Mouse (Mus musculus) limb, embryonic 11.5 days (tissue): ENCODE measurements around the gene Plac9a. TPM values are rescaled to one million over a fixed set of nuclear protein-coding genes. Genes with fewer than 3 reads are reported as not detected.
"Not testable (repeated sequence)": the region's sequence is repeated elsewhere in the genome, so short reads cannot be mapped to it uniquely, and the experiment has no call there.

ENCODE experiments used
- ATAC-seq: fragments of 200-750 bp; cut with Nextera tagmentation; 2 replicates; pipeline ENCODE4 v1.8.0; 2017; ENCODE audit warnings: low read depth; ENCODE audit not compliant: insufficient number of reproducible peaks, low FRiP score, low TSS enrichment
- DNase-seq: peaks from one replicate; pipeline ENCODE4 v3.0.0-alpha.2; 2015; ENCODE audit warnings: low spot score
- H3K27ac ChIP-seq: fragments of 300-500 bp; sonication (generic); replicated peaks from 2 replicates; pipeline ENCODE4 v1.5.1; 2014; ENCODE audit warnings: low read depth, mild to moderate bottlenecking, low read length
- H3K27me3 ChIP-seq: fragments of 300-500 bp; sonication (generic); 2 replicates; pipeline ENCODE4 v1.6.1; 2014; ENCODE audit warnings: mild to moderate bottlenecking, low read length, mixed read lengths; ENCODE audit not compliant: control insufficient read depth, insufficient read depth
- H3K36me3 ChIP-seq: fragments of 300-500 bp; sonication (generic); 2 replicates; pipeline ENCODE4 v1.6.1; 2014; ENCODE audit warnings: mild to moderate bottlenecking, low read length, moderate library complexity, mixed read lengths; ENCODE audit not compliant: control insufficient read depth, insufficient read depth
- H3K4me1 ChIP-seq: fragments of 300-500 bp; sonication (generic); 2 replicates; pipeline ENCODE4 v1.6.1; 2014; ENCODE audit warnings: low read length, mixed read lengths; ENCODE audit not compliant: control insufficient read depth, insufficient read depth
- H3K4me2 ChIP-seq: fragments of 300-500 bp; sonication (generic); 2 replicates; pipeline ENCODE4 v1.6.1; 2014; ENCODE audit warnings: low read depth, mild to moderate bottlenecking, moderate library complexity; ENCODE audit not compliant: severe bottlenecking
- H3K4me3 ChIP-seq: fragments of 300-500 bp; sonication (generic); 2 replicates; pipeline ENCODE4 v1.5.1; 2014; ENCODE audit warnings: low read depth, low read length
- H3K9ac ChIP-seq: fragments of 300-500 bp; sonication (generic); 2 replicates; pipeline ENCODE4 v1.6.1; 2014; ENCODE audit warnings: mild to moderate bottlenecking, low read length
- H3K9me3 ChIP-seq: fragments of 300-500 bp; sonication (generic); 2 replicates; pipeline ENCODE4 v1.6.1; 2016; ENCODE audit warnings: low read length; ENCODE audit not compliant: control insufficient read depth
- WGBS: fragments of 180-500 bp; shearing (Covaris S2); extraction: QIAGEN DNeasy Blood & Tissue Kit; methylation state at CpG from one replicate; pipeline ENCODE4 v1.1.7; 2014; 5-methylcytosine and 5-hydroxymethylcytosine counted together
- polyA plus RNA-seq: library from polyadenylated mRNA; unstranded; fragments of >200 nt; fragmentation: Nextera tagmentation; extraction: Ambion mirVana; gene quantifications from 2 replicates; pipeline ENCODE4 v1.2.1, GENCODE M21; 2014

Gene Plac9a
- polyA plus RNA-seq = not detected in 2 replicates

- not testable (repeated sequence) for H3K4me2 ChIP-seq, H3K27ac ChIP-seq, H3K4me1 ChIP-seq, H3K4me3 ChIP-seq, H3K27me3 ChIP-seq, H3K9me3 ChIP-seq, H3K9ac ChIP-seq, H3K36me3 ChIP-seq, DNase-seq, ATAC-seq
- WGBS = no CpG with 5 or more reads among the region's 10 CpGs
Observed at GRCm38 (mm10) chr14:25903000-25903399, at the start of gene Plac9a. Plac9a (minus strand) TSS chr14:25903100.

DNA sequence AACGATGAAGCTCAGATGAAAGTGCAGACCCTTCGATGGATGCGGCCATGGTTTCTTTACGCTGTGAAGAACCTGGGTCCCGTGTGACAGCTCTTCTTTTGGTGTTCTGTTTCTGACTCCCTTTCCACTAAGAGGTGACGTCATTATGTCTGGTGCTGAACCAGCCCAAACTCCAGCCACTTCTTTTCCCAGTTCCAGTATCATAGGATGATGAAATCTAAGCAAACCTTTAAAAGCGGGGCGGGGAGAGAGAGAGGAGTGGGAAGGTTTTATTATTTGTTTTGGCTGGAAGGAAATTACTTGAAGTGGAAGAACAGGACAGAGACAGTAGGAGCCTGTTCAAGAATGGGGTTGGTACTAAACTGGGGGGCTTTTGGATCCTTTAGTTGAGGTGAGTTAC, 35.1 kb upstream of the Plac9a start, which contains the start of gene Cphx1:
Gene Cphx1 (plus strand): TSS at position 301 of the 400 bp plus-strand sequence.
- no CpG with 5 or more reads among the region's 8 CpGs for WGBS
- H3K9ac ChIP-seq = not testable (repeated sequence)

DNA sequence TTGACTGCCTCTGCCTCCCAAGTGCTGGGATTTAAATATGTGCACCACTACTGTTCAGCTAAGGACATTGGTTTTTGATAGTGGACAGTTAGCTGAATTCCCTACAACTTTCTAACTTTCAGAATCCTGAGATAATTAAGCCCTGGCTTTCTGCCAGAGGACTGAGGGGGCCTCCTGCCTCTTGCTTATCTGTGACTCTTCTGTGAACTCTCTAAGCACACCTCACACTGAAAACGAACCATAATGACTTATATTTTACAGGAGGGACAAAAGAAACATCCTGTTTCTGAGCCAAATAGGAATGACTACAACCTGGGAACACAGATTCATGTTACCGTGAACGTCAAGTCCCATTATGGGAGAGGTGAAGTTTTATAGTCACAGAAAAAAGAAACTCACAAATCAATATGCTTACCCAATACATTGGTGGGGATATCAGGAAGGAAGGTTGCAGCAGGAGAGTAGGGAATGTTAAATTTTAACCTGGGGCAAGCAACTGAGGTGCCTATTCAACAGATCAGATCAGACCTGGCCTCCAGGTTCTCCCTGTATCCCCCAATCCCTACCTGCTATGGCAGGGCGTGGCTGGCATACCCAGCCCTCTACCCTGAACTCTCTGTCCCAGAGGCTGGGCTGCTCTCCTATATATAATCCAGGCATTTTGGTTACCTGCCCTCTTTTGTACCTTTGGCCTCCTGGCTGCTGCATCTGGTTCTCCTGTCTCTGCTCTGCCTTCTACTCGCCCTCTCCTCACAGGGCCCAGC, 34.1 kb upstream of the Plac9a start:
- not testable (repeated sequence) for H3K27me3 ChIP-seq, H3K4me3 ChIP-seq, H3K9ac ChIP-seq, DNase-seq, H3K4me1 ChIP-seq, H3K9me3 ChIP-seq, ATAC-seq, H3K36me3 ChIP-seq, H3K27ac ChIP-seq, H3K4me2 ChIP-seq
- WGBS = no CpG with 5 or more reads among the region's 5 CpGs

More for the DNA sequence above, 35.1 kb upstream of the Plac9a start, which contains the start of gene Cphx1:
- H3K27ac ChIP-seq, ATAC-seq, H3K4me3 ChIP-seq, DNase-seq, H3K4me2 ChIP-seq, H3K27me3 ChIP-seq, H3K9me3 ChIP-seq, H3K4me1 ChIP-seq, H3K36me3 ChIP-seq: not testable (repeated sequence)

DNA sequence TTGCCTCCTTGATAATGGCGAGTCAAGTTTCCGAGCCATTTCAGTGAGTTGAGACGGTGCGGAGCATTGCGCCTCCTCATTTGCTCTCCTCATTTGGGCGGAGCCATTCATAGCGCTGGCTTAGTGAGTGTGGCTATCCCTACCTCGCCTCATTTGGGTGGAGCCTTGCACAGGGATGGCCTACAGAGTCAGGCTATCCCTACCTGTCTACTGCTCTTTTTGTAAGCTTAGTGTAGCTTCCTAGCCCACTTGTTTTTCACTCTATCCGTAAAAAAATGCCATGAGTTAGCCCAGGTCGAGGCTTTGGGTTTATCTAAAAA, 24.6 kb upstream of the Plac9a start, which contains the start of gene Tmem254a:
Gene Tmem254a (minus strand): TSS at position 111 of the 320 bp plus-strand sequence.
- H3K36me3 ChIP-seq, H3K4me3 ChIP-seq, H3K9ac ChIP-seq, H3K4me1 ChIP-seq, H3K9me3 ChIP-seq, DNase-seq, H3K4me2 ChIP-seq, H3K27me3 ChIP-seq, H3K27ac ChIP-seq, ATAC-seq: not testable (repeated sequence)
- WGBS = no CpG with 5 or more reads among the region's 10 CpGs

DNA sequence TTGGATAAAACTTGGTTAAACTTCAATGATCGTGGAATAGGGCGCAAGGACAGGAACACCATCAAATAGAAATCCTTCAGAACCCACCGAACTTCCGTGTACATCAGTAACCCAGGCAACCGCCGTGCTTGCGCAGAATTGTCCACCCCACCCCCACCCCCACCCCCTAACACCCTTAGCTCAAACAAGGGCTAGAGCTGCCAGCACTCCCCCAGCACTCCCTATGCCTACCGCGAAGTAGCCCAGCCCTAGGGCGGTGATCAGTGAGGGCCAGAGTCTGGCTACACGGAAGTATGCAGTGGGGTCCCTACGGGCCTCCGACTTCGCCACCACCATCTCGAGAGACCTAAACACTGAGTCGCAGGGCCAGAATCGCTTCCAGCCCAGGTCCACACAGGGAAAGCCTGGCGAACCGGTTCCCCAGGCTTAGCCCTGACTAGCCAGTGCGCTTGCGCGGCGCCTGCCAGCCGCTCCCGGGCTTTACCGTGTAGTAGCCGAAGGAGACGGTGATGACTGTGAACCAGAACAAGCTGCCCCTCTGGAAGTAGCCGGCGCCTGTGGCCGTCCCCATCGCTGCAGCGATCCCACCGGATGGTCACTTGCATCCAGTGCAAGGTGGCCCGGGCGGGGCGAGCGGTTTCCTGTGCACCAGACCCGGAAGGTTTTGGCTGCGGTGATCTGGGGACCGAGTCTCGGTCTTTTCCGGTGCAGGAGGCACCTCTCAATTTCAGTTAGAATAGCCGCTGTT, 24.1 kb upstream of the Plac9a start:
- H3K4me1 ChIP-seq, H3K4me2 ChIP-seq, H3K9ac ChIP-seq, DNase-seq, ATAC-seq, H3K4me3 ChIP-seq, H3K9me3 ChIP-seq, H3K36me3 ChIP-seq, H3K27ac ChIP-seq, H3K27me3 ChIP-seq: not testable (repeated sequence)
- WGBS = no CpG with 5 or more reads among the region's 44 CpGs

DNA sequence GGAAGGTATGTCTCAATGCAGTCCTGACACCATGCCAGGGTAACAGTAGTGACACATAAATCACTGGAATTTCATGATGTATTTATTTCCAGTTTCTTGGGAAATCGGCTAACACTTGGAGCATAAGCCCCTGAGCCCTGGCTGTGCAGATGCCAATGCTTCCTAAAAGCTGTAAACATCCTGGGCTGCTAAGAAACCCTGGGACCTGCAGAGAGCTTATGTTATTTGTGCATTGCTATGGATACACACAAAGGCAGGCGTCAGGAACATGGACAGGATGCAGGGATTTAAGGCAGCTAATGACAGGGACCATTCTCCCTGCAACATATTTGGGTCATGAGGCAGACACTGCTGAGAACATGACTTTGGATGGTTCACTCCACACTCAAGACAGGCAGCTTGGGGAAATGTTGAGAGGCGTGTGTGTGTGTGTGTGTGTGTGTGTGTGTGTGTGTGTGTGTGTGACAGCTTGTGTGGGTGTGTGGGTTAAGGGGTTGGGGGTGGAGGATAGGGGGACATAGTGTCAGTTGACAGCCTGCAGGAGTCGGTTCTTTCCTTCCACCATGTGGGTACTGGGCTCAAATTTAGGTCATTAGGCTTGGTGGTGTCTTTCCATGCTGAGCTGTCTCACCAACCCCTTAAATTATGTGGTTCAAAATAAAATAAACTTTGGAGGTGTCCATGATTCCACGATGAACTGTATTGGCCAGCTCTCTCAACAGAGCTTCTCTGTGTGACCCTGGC, 15.7 kb upstream of the Plac9a start:
- not testable (repeated sequence) for H3K4me1 ChIP-seq, H3K9ac ChIP-seq, H3K27me3 ChIP-seq, ATAC-seq, H3K4me2 ChIP-seq, H3K27ac ChIP-seq, H3K36me3 ChIP-seq, DNase-seq, H3K9me3 ChIP-seq, H3K4me3 ChIP-seq
- WGBS = no CpG with 5 or more reads among the region's 5 CpGs

GRCm38 (mm10) chr14:25908976-25909375, 6.1 kb upstream of the Plac9a start:
- not testable (repeated sequence) for H3K27ac ChIP-seq, DNase-seq, H3K27me3 ChIP-seq, H3K4me2 ChIP-seq, H3K36me3 ChIP-seq, H3K4me3 ChIP-seq, H3K9ac ChIP-seq, ATAC-seq, H3K4me1 ChIP-seq, H3K9me3 ChIP-seq
- no CpG with 5 or more reads among the region's 8 CpGs for WGBS

- not testable (repeated sequence) for H3K9ac ChIP-seq, H3K36me3 ChIP-seq, H3K4me1 ChIP-seq, DNase-seq, H3K9me3 ChIP-seq, H3K4me3 ChIP-seq, H3K27me3 ChIP-seq, H3K4me2 ChIP-seq, ATAC-seq, H3K27ac ChIP-seq
- no CpG with 5 or more reads among the region's 9 CpGs for WGBS
Observed at GRCm38 (mm10) chr14:25907272-25907671, 4.4 kb upstream of the Plac9a start.
